Mouse (Mus musculus): Measurements from ENCODE around the gene Slc43a1.

Gene Slc43a1

DNA sequence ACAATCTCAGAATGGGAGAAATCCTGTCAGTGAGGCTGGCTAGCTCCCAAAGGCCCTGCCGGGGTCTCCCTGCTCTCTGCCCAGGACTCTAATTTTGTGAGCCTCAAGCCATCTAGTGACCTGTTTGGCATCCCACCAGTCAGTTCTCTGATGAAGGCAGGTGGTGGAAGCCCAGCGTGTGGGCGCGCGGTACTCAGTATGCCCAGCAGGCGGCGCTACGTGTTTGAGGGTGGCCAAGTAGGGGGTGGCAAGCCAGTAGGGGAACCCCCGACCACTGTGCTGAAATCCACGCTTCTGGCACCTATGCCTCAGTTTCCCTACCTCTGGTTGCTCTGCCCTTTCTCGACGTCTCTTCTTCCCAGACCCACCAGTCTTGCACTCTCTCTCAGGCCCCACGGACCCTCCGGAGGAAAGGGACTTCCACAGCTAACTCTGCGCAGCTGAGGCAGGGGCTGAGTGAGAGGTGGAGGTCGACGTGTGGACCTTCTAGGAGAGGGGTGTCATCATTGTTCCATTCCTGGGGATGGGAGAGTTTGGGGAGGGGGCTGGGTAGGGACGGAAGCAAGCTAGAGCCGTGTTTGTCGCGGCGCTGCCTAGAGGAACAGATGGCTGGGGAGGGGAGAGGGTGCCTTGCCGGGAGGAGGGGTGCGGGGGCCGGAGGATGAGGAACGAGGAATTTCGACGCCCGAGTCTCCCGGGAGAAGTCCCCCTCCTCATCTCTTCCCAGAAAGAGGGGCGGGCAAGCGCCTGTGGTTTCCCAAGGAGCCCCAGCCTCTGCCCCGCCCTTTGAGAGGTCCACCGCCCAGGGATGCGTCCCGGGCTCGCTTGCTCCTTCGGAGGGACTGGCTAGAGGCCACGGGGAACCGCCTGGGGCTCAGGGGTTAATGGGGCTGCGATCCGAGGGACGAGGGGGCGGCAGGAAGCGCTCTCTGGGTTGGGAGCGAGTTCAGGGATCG is 27.2 kb downstream of the Slc43a1 start:
- in situ Hi-C loops (cut with MboI; ENCODE audit: low sequenced_read_pairs), result no loop called here

DNA sequence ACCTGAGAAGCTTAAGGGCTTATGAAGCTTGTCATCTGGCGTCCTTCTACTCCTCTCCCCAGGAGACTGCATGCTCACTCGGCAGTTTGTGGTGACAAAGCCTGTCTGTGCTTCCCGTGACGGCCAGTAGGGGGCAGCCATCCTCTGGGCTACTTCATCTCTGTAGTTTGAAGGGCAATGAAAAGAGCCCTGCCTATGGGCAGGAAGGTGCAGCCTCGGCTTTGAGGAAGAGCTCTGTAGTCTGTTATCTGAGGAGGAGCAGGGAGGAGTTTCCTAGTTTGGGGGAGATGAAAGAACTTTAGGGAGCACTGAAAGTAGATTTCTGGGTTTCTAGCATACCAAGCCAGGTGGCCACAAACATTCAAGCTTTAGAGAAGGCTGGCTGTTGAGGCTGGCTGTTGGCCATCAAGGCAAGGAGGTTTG is 29.9 kb downstream of the Slc43a1 start:
- in situ Hi-C loops (cut with MboI; ENCODE audit: low sequenced_read_pairs), result no loop called here

DNA sequence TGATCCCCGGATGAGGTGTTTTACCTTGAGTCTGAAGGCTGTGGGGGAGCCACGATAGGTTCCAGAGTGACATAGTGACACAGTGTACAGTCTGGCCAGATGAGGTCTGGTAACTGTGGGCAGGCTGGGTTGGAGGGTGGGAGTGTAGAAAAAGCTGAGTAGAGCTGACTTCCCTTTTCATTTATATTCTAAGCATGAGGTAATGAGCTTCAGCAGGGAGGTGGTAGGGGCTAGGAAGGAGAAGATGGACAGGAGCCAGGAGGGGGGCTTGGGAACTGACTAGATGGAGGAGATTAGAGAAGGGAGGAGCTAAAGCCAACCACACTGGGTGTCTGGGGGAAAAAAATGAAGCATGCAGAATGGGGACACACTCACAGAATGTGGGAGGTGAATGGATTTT is 30.3 kb downstream of the Slc43a1 start:
- in situ Hi-C loops (cut with MboI; ENCODE audit: low sequenced_read_pairs), result no loop called here

DNA sequence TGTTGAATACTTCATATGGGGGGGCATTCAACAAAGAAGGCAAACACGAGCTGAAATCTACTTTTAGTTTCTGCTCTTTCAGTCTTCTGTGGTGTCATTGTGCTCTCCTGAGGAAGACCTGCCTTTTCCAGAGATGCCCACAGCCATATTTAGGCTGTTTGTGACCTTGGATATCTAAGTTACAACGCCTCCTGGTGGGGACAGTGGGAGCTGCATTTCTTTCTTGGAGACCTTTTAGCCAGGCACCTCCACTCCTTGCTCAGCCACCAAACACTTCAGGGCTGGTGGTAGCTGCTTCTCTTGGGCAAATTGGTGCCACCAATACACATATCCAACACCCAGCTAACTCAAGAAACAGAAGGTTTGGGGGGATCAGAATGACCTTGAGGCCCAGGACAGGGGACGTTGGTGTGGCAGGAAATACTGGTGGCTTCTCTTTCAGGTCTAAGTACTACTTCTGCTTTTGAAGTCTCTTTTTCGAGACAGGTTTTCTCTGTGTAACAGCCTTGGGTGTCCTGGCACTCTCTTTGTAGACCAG is 32.0 kb downstream of the Slc43a1 start:
- in situ Hi-C loops (cut with MboI; ENCODE audit: low sequenced_read_pairs), result no loop called here

DNA sequence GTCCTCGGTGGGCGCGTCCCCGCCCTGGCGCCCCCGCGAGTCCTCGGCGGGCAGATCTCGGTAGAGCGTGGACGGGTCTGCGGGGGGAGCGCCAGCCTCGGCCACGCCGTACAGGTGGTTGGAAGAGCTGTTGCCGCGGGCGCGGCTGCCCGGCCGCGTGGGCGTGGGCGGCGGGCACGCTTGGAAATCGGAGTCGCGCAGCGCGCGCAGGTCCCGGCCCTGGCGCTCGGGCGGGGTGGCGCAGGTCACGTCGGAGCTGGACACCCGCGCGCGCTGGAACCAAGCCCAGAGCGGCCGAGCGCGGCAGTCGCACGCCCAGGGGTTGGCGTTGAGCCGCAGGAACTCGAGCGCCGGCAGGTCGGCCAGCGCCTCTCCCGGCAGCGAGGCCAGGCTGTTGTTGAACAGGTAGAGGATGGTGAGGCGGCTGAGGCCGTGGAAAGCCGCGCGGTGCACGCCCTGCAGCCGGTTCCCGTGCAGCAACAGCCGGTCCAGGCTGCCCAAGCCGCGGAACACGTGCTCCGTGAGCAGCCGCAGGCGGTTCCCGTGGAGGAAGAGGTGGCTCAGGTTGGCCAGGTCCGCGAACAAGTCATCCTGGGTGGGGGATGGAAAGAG is 33.6 kb downstream of the Slc43a1 start:
- in situ Hi-C loops (cut with MboI; ENCODE audit: low sequenced_read_pairs), result no loop called here

DNA sequence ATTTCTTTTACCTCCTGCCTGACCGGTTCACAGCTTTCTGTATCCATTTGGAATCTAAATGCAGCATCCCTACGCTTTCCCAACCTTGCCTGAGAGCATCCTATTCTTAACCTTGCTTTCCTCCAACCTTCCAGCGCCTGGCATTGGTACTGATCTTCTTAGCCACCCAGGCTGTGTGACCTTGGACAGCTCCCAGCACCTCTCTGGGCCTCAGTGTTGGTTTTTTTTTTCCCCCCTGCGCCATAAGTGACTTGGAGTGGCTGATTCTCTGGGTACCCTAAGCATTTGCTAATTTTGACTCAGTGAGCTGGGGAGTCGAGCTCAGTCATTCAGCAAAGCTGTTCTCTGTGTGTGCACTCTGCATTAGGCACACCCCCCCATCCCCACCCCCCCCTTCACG is 37.2 kb downstream of the Slc43a1 start:
- in situ Hi-C loops (cut with MboI; ENCODE audit: low sequenced_read_pairs), result no loop called here

DNA sequence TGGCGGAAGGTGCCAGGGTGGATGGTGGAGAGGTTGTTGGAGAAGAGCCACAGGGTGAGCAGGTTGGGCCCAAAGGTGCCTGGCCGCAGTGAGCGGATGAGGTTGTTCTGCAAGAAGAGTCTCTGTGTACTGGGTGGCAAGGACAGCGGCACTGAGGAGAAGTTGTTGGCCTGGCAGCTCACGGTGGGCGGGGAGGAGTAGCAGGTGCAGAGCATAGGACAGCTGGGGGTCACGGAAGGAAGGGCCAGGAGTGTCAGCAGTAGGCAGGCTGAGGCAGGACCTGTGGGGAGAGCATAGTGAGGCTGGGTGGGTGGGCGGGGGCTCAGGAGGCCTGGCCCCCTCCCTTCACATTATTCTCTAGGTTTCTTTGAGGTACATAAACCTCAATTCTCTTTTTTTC is 41.9 kb downstream of the Slc43a1 start:
- in situ Hi-C loops (cut with MboI; ENCODE audit: low sequenced_read_pairs), result no loop called here

DNA sequence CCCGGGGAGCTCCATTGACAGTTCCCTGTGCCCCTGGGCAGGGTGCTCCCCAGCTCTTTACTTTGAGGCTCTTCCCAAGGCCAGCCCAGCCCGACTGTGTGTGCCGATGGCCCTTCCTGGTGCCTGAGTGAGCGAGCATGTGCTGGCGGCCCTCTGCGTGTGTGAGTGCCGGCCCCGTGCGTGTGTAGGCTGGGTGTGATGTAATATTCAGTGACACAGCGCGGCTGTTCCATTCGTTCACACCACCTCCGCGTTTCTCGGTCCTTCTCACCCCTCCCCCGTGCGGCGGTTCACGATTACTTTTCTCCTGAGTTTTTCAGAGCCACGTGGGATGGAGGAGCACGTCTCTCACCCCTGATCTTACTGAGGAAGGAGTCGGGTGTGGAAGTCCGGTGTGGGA is 44.0 kb downstream of the Slc43a1 start:
- in situ Hi-C loops (cut with MboI; ENCODE audit: low sequenced_read_pairs), result no loop called here

DNA sequence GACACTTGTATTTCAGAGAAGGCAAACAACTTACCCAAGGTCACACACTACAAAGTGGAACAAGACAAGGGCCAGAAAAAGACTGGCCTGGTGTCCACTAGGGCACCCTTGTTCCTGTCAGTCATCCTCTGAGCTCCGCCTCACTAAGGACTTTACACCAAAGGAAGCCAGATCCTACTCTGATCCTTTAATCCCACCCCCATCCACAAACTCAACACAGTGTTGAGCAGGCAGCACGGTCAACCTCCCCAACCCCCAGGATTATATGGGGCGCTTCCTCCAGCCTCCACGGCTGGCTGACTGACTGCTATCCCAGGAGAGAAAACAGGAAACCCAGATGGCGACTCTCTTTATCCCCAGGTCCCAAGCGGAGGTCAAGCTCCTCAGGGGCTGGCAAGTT is 44.4 kb downstream of the Slc43a1 start:
- in situ Hi-C loops (cut with MboI; ENCODE audit: low sequenced_read_pairs), result no loop called here

DNA sequence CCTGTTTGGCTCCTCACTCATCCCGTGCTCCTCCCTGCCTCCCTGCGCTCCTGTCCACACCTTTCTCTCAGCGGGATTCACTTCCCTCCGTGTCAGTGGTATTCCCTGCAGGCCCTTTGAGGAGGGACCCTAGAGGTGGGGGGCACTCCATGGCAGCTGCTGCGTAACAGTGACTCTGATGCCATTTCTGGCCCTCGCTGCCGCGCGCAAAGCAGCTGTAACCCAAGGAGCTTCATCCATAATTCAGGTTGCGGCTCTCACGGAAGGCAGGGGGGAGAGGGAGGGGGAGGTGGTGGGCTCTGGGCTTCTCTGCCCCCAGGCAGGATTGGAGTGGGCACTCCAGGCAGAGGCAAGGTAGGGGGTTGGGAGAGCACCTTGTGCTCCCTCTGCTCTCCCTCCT is 44.9 kb downstream of the Slc43a1 start:
- in situ Hi-C loops (cut with MboI; ENCODE audit: low sequenced_read_pairs), result no loop called here

DNA sequence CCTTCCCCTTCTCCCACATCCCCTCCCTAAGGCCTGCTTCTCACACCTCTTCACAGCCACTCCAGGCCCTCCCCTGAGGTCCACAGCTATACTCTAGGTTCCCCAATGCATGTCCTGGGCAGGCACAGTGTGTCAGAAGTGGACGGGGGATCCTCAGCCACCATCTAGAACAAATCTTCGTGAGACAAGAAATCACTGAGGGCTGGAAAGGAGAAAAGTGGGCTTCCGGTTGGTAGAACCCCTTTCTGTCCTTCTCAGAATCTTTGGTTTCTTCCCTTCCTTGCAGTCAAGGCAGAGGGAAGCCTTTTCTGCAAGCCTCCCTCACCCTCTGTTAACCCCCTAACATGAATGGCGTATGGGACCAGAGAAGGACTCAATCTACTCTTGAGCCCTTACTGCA is 45.3 kb downstream of the Slc43a1 start:
- in situ Hi-C loops (cut with MboI; ENCODE audit: low sequenced_read_pairs), result no loop called here

DNA sequence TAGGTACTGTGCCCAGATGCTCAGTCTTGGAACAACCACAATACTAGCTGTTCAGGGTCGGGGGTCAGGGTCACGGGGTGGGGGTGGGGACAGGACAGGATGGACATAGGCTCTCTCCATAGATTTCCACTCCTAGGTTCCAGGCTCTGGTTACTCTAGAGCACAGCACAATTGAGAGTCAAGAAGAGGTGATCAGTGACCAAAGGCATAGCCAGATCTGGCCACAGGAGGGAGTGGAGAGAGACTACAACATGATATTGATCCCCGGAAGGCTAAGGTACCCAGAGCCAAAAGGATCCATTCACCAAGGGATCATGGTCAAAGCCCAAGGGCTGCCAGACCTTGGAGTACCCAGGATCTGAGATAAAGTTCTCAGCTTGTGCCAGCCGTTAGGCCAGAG is 46.0 kb downstream of the Slc43a1 start:
- in situ Hi-C loops (cut with MboI; ENCODE audit: low sequenced_read_pairs), result no loop called here

DNA sequence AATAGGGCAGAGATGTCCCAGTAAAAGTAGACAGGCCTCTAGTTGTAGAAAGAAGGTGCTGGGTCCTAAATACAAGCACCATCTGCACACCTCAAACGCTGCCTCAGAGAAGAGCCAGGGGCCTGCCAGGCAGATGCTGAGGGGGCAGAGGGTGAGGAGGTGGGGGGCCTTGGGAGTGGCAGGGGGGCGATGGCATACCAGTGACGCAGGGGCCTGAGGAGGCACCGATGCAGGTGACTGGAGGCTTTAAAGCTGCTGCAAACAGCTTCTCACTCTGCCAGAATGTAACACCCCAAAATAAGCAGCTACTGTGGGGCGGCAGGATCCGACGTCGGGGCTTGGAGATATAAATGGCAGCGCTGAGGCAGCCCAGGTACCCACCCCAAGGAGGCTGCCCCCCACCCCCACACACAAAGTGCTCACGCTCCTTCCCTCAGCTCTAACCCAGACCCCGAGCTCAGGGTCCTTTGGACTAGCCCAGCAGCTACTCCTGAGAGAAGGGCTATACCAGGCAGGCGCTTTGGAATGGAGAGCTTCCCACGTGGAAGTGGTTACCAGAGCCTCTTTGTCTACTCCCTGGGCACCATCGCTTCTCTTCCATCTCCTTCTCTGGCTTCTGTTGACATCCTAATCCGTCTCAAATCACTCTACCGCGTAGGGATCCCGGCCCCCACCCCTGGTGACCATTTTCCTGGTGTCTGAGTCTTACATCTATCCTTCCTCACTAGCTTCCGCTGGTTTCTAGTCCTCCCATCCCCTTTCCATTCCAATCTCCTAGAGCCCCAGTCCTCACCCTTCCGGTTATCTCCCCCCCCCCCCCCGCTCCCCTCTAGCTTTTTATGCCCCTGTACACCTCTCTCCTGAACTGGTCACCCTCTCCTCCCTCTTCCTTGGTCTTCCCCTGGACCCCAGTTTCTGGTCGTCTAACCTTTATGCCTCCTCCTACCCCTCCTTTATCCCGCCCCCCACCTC is 46.7 kb downstream of the Slc43a1 start:
- in situ Hi-C loops (cut with MboI; ENCODE audit: low sequenced_read_pairs), result no loop called here

DNA sequence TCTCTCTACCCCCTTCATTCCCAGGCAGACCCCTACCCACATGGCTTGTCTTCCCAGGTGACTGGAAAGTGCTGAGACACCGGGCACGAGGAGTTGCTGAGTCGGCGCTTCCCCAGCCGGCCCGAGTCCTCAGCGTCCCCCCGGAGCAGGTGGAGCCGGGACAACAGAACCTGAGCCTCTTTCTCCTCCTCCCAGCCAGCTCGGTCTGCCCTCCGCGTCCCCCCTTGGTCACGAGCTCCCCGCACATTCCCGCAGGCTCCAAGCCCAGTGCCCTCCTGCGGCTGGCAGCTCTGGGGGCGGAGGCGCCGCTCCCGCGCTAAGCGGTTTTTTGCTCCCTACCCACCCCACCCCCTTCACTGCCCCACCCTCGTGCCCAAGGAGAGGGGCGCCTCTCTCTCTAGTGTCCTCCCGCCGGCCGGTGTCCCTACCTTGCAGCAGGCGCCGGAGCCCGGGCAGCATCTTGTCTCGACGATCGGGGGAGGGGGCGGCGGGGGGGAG is 47.6 kb downstream of the Slc43a1 start, which contains the start of gene Rtn4rl2:
TSS of gene Rtn4rl2 (minus strand) at position 477 of the 498 bp plus-strand sequence.
- in situ Hi-C loops (cut with MboI; ENCODE audit: low sequenced_read_pairs), result no loop called here

DNA sequence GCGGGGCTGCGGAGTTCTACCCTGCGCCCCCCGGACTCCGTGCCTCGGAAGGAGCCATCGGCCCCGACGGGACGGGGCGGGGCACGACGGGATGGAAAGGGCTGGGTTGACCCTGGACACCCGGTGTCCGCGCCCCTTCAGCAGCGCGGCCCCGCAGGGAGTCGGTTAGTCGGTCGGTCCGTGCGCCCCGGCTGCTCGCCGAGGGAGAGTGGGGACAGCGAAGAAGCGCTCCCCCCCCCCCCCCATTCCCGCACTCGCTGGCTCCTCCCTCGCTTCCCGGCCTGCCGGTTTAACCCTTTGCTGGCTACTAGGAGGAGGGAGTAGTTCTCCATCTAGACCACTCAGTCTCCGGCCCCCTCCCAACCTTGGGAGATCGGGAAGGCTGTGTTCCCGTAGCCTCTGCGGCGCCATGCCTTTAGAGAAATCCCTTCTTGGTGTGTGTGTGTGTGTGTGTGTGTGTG is 48.2 kb downstream of the Slc43a1 start:
- in situ Hi-C loops (cut with MboI; ENCODE audit: low sequenced_read_pairs), result no loop called here

DNA sequence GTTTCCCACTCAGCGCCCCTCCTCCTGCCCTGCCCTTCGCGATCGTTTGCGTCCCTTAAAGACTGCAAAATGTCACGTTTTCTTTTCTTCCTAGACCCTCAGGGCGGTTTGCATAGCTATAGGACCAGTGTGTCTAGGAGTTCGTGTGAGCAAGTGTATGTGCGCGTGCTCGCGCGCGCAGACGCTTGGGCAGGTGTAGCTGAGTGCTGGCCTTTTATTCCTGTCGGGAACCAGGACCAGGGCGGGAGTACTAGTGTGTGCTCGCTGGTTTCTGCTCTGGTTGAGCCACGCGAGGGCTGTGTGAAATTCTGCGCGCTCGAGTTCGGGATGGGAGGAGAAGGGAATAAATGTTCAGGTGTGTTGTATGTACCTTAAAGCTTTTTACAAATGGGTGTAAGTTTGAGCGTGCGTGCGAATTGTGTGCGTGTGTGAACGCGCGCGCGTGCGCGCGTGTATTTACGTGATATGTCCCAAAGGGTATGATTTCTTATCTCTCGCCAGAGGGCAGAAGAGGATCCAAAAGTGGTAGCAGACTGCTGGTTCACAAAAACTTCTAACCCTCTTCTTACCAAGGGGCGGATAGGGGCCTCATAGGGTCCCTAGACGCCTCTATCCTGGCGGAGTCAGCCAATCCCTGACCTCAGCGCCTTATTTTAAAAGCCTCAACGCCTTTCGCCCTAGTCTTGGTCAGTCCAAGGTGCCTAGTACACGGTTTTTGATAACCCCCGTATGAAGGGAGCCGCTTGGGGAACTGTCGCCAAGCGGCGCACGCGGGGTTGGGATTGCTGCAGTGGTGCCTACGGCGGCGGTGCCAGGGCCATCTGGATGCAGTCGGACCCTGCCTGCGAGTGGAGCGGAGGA is 49.0 kb downstream of the Slc43a1 start:
- in situ Hi-C loops (cut with MboI; ENCODE audit: low sequenced_read_pairs), result no loop called here

DNA sequence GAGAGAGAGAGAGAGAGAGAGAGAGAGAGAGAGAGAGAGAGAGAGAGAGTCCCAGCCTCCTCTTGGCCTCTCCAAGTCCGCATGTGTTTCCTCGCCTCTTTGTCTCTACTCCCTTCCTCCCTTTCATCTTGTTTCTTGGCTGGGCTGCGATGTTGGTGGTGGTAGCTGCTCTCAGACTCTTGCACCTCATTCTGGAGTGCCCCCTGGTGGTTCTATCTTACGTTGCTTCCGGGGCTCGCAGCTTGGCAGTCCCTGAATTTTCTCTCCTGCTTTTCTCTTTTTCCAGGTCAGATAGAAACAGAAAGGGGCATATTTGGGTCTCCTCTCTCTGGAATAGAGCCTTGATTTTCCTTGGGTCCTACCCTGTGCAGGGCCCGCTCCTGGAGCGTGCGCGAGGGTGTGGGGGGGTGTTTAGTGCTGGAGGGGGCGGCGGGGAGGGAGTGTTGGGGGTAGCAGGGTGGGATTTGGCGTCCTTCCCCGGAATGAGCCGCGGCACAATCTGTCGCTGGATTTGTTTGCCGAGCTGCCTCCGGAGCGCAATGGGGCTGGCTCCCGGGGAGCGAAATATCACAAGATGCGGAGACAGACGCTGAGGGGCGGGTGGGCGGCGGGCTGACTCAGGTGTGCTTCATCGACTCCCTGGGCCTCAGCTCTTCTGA is 50.1 kb downstream of the Slc43a1 start:
- in situ Hi-C loops (cut with MboI; ENCODE audit: low sequenced_read_pairs), result no loop called here

DNA sequence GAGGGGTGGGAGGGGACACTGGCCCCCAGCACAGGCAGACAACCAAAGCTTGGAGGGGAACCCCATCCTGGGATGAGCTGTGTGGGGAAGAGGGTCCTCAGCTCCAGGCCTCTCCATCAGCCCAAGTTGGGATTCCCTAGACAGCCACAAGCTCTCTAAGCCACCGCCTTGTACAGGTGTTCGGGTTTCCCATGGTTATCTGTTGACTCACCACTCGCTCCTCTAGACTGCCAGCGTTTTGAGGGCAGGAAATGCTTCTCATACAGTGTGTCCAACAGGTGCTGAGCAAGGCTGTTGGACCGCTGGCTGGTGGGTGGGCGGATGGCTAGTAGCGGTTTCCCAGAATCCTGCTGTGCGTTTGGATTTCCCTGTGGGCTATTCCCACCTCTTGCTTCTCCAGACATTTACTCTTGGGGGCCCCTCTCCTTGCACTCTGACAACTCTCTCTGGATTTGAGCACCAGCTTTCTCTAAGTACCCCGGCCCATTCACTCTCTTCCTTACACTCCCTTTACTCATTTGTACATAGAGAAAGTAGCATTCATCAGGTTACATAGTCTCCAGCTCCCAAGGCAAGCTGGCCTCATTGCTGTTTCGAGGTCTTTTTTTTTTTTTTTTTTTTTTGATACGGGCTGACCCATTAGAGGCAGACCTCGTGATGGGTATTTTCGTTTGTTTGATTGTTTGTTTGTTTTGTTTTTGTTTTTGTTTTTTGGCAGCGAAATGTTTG is 50.8 kb downstream of the Slc43a1 start:
- in situ Hi-C loops (cut with MboI; ENCODE audit: low sequenced_read_pairs), result no loop called here

DNA sequence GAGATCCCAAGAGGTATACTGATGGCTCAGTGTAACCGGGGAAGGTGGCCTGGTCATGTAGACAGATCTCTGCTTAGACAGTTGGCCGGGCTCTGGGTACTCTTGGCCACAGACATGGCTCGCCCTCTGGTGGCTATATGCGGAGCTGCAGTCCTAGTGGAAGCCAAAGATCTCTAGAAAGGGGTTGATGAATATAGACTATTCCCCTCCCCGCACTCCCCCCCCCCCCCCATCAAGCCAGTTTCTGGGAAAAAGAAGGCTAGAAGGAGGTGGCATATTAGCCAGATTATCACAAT is 51.3 kb downstream of the Slc43a1 start:
- in situ Hi-C loops (cut with MboI; ENCODE audit: low sequenced_read_pairs), result no loop called here

Measured in CH12F3 (cell line).